Mouse (Mus musculus) A20 (cell line): Measurements from ENCODE around the gene Usp19.
A peak's percentile ranks its signal among the peaks of the same experiment; 100 is the strongest.

Source experiments
- DNase-seq: peaks from one replicate; pipeline ENCODE4 v3.0.0-alpha.2; 2011; ENCODE audit warnings: low read depth, low spot score

Usp19 gene

GRCm38 (mm10) chr9:108469430-108469829, 21.0 kb upstream of the Usp19 start:
- DNase-seq: no peak

- no peak for DNase-seq
Observed at GRCm38 (mm10) chr9:108469845-108470244, 20.6 kb upstream of the Usp19 start.

GRCm38 (mm10) chr9:108474528-108474927, 15.9 kb upstream of the Usp19 start:
- DNase-seq: no peak

GRCm38 (mm10) chr9:108478638-108479156, 11.7 kb upstream of the Usp19 start:
- no peak for DNase-seq

- DNase-seq: no peak
Observed at GRCm38 (mm10) chr9:108479241-108479640, 11.2 kb upstream of the Usp19 start.

- DNase-seq: no peak
Observed at GRCm38 (mm10) chr9:108479721-108480351, 10.6 kb upstream of the Usp19 start, which contains the start of gene Lamb2. Lamb2 (plus strand) TSS chr9:108479736.

GRCm38 (mm10) chr9:108480813-108481519, 9.4 kb upstream of the Usp19 start:
- no peak for DNase-seq

- DNase-seq: no peak
Observed at GRCm38 (mm10) chr9:108481520-108482210, 8.7 kb upstream of the Usp19 start.

GRCm38 (mm10) chr9:108483051-108483790, 7.2 kb upstream of the Usp19 start:
- DNase-seq: no peak

- DNase-seq: no peak
Observed at GRCm38 (mm10) chr9:108484021-108484420, 6.4 kb upstream of the Usp19 start.

GRCm38 (mm10) chr9:108485301-108485875, 5.0 kb upstream of the Usp19 start:
- DNase-seq: no peak

- DNase-seq: no peak
Observed at GRCm38 (mm10) chr9:108486973-108487530, 3.4 kb upstream of the Usp19 start.

- no peak for DNase-seq
Observed at GRCm38 (mm10) chr9:108488403-108488802, 2.0 kb upstream of the Usp19 start.

GRCm38 (mm10) chr9:108489215-108489614, 1.2 kb upstream of the Usp19 start:
- DNase-seq: no peak

- DNase-seq: peak; percentile 48
Observed at GRCm38 (mm10) chr9:108489702-108490558, 472 bp upstream of the Usp19 start.

- no peak for DNase-seq
Observed at GRCm38 (mm10) chr9:108491286-108491580, 831 bp downstream of the Usp19 start.

GRCm38 (mm10) chr9:108492043-108492750, 1.8 kb downstream of the Usp19 start:
- DNase-seq: no peak

- no peak for DNase-seq
Observed at GRCm38 (mm10) chr9:108493246-108493645, 2.8 kb downstream of the Usp19 start.

GRCm38 (mm10) chr9:108494146-108494825, 3.9 kb downstream of the Usp19 start:
- no peak for DNase-seq
